Mouse (Mus musculus) limb, embryonic 12.5 days (tissue): ENCODE data around the gene Stx17. TPM values are rescaled to one million over a fixed set of nuclear protein-coding genes. Genes with fewer than 3 reads are reported as not detected.
A peak's percentile ranks its signal among the peaks of the same experiment; 100 is the strongest.

Experiments used
- ATAC-seq: fragments of 200-750 bp; cut with Nextera tagmentation; 2 replicates; pipeline ENCODE4 v1.8.0; 2017; ENCODE audit warnings: low read depth, moderate TSS enrichment; ENCODE audit not compliant: insufficient number of reproducible peaks, insufficient read depth, low FRiP score, low TSS enrichment
- H3K27ac ChIP-seq: fragments of 300-500 bp; sonication (generic); 2 replicates; pipeline ENCODE4 v1.5.1; 2016; ENCODE audit warnings: mild to moderate bottlenecking, moderate library complexity
- H3K27me3 ChIP-seq: fragments of 300-500 bp; sonication (generic); 2 replicates; pipeline ENCODE4 v1.6.1; 2016; ENCODE audit warnings: mild to moderate bottlenecking, moderate library complexity
- H3K36me3 ChIP-seq: fragments of 300-500 bp; sonication (generic); 2 replicates; pipeline ENCODE4 v1.6.1; 2016; ENCODE audit warnings: mild to moderate bottlenecking, moderate library complexity
- H3K4me1 ChIP-seq: fragments of 300-500 bp; sonication (generic); replicated peaks from 2 replicates; pipeline ENCODE4 v1.6.1; 2016
- H3K4me2 ChIP-seq: fragments of 300-500 bp; sonication (generic); 2 replicates; pipeline ENCODE4 v1.6.1; 2016; ENCODE audit warnings: mild to moderate bottlenecking, moderate library complexity
- H3K4me3 ChIP-seq: fragments of 300-500 bp; sonication (generic); replicated peaks from 2 replicates; pipeline ENCODE4 v1.5.1; 2016; ENCODE audit warnings: mild to moderate bottlenecking
- H3K9ac ChIP-seq: fragments of 300-500 bp; sonication (generic); replicated peaks from 2 replicates; pipeline ENCODE4 v1.6.1; 2016; ENCODE audit warnings: mild to moderate bottlenecking, moderate library complexity
- H3K9me3 ChIP-seq: fragments of 300-500 bp; sonication (generic); 2 replicates; pipeline ENCODE4 v1.6.1; 2016; ENCODE audit warnings: mild to moderate bottlenecking, moderate library complexity
- WGBS: fragments of 180-500 bp; shearing (Covaris S2); methylation state at CpG from one replicate; pipeline ENCODE4 v1.1.7; 2016; 5-methylcytosine and 5-hydroxymethylcytosine counted together
- polyA plus RNA-seq: library from polyadenylated mRNA; unstranded; fragments of >200 nt; fragmentation: Nextera tagmentation; extraction: Ambion mirVana; gene quantifications from 2 replicates; pipeline ENCODE4 v1.2.1, GENCODE M21; 2016

Gene Stx17
- polyA plus RNA-seq: 28.2 and 29.7 TPM in 2 replicates

DNA sequence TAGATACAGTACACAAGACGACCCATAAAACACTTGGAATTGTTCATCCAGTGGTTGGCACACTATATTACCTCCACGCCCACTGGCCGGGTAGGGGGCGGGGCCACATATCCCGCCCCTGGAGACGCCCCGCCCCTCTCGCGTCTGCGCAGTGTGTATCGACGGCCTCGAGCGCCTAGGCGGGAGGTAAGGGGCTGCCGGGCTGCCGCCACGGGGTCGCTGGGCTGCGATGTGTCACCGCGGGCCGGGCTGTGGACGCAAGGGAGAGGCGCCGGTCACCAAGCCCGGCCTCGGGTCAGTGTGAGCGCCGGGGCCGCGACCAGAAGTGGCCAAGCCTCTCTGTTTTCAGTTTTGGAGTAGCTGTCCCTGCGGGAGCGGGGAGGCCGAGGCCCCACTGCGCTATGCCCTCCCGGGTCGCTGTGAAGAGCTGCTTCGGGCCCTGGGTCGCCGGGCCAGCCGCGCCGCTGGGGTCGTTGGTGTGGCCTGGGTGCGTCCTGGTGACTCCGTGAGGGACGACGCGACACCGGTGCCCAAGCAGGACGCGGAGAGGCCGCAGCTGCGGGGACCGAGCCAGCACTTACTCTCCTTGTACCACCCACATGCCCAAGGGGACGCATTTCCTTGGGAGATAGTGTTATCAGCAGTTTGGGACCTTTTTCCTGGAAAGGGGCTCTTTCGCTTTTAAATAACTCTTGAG is at the start of gene Stx17:
Gene Stx17, plus strand, starts transcription at position 143 of the 697 bp plus-strand sequence.
- peak; percentile 98 for ATAC-seq
- Histone ChIP-seq H3K9me3 (no peaks in the 10 kb centered on the region), H3K4me3 (peak within 1 kb of the TSS; percentile 73), H3K4me1 (0 out of 2 replicates have a peak, but pooled peaks cover 2% of the 10 kb centered on the region), H3K36me3 (no peaks in the 10 kb centered on the region), H3K27me3 (no peaks in the 10 kb centered on the region), H3K27ac (0 out of 2 replicates have a peak within 1 kb of the TSS, but pooled peaks have one; percentile 53), H3K4me2 (peak within 1 kb of the TSS; percentile 77), H3K9ac (peak within 1 kb of the TSS; percentile 90)
- WGBS: 2% methylated on average over 57 of the region's 58 CpGs

DNA sequence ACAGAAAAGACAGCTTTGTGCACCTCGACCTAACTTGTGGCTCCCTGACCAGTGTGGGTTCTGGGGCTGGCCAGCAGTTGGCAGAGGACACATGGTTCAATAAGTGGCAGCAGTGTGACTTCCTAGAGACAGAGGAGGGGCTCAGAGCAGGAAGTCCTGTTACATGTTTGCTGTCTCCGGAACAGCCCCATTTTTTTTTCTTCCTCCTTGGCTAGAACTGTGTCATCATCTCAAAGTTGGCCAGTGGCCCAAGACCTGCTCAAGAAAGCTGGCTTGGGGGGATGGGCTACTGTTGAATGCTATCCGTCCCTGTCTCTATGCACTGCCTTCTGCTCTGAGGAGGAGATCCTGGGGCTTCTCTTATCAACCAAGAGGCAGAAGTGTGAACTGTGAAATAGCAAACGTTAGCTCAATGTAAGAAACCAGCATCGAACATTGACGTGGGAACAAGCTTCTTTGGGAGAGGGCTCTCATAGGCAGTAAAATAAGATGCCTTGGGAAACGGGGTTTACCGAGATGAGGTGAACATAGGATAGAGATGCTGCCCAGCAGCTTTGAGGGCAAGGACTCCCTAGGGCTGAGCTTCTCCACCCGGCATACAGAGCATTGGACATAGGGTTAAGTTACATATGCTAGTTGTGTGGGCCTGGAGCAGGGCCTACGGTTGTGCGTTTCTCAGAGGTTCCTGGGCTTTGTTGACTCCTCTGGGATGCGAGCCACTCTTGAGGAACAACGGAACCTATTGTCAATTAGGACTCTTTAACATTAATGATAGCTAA is 47.8 kb upstream of the Stx17 start:
- H3K36me3 ChIP-seq: no peaks in the 10 kb centered on the region
- H3K9me3 ChIP-seq: no peaks in the 10 kb centered on the region
- WGBS: 78% methylated on average over 13 of the region's 13 CpGs
- no peaks in the 10 kb centered on the region; the same call in 1 of the 2 replicates for H3K27me3 ChIP-seq
- H3K27ac ChIP-seq: no peak overlapping the region
- ATAC-seq: no peak
- peaks cover 19% of the 10 kb centered on the region for H3K4me1 ChIP-seq
- no peak overlapping the region for H3K4me2 ChIP-seq
- H3K9ac ChIP-seq: no peak overlapping the region
- no peak overlapping the region for H3K4me3 ChIP-seq

DNA sequence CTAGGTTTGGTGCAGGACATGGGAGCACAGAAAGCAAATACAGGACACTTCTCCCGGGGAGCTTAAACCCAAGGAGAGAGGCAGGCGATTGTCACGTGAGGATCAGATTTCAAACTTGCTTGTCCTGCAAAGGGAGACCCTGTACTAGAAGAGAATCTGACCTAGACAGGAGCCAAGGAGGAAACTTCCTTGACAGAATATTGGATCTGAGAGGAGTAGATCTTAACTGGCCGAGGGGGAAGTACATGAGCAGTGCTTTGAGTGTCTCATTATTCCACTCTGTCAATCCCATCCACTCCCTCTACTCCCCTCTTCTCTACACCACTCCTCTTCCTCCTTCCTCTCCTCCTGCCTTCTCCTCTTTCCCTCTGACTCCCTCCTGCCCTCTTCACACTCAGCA is 46.5 kb upstream of the Stx17 start:
- peak overlapping the region; percentile 6 for H3K4me2 ChIP-seq

DNA sequence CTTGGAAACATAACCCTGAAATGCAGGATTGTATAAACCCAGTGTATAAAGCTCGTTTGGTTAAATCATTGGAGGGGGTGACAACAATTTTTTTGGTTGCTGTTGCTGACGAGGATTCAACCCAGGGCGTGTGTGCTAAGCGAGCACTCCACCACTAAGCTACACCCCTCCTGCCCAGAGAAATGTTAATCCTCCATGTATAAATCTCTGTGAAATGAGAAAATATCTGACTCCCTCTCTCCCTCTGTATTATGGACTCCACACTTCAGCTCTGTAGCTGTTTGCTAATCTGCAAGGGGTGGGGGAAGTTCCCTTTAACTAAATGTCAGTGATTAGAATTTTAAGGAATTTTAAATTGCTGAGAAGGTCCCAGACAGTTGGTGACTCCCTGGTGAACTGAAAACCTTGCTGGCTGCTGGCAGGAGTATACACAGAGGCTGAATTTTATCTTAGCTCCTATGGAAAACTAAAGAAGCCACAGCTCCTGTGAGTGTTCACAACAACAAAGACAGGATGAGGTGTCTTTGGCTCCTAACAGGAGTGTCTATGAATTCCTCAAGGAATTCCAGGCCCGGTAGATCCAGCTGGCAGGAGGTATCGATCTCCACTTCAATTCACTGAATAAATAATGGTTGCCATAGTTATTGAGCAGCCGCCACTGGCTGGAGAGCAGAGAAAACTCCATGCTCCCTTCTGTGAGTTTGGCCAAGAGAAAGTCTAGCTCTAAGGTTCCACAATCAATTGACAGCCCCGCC is 45.3 kb upstream of the Stx17 start:
- Histone ChIP-seq H3K4me2 (no peak overlapping the region), H3K27ac (no peak overlapping the region), H3K9me3 (no peaks in the 10 kb centered on the region), H3K4me1 (peaks cover 19% of the 10 kb centered on the region), H3K36me3 (no peaks in the 10 kb centered on the region), H3K27me3 (no peaks in the 10 kb centered on the region; the same call in 1 of the 2 replicates), H3K4me3 (no peak overlapping the region), H3K9ac (no peak overlapping the region)
- 68% methylated on average over 8 of the region's 8 CpGs for WGBS
- no peak for ATAC-seq

More for the DNA sequence above, 46.5 kb upstream of the Stx17 start:
- H3K4me1 ChIP-seq: peaks cover 19% of the 10 kb centered on the region
- no peak for ATAC-seq
- H3K4me3 ChIP-seq: no peak overlapping the region
- H3K27ac ChIP-seq: no peak overlapping the region
- H3K27me3 ChIP-seq: no peaks in the 10 kb centered on the region; the same call in 1 of the 2 replicates
- 4% methylated on average over 4 of the region's 4 CpGs for WGBS
- H3K9ac ChIP-seq: no peak overlapping the region
- no peaks in the 10 kb centered on the region for H3K9me3 ChIP-seq
- H3K36me3 ChIP-seq: no peaks in the 10 kb centered on the region

DNA sequence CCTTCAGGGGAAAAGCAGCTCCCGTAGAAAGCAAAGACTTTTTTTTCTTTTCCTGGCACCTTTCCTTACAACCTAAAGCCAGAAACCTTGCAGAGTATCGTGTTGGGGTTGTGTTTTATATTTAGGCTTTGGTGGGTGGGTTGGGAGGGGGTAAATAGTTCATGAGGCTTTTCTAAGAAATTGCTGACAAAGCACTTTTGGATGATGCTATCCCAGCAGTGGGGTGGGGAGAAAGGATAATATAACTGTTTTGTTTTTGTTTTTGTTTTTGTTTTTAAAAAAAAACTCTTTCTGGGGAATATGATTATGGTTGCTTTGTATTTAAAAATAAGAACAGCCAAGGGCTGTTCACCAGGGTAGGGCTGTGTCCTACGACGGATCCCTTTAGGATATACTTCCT is 41.3 kb upstream of the Stx17 start:
- Histone ChIP-seq H3K4me3 (no peak overlapping the region), H3K36me3 (no peaks in the 10 kb centered on the region), H3K9me3 (no peaks in the 10 kb centered on the region), H3K27ac (no peak overlapping the region), H3K27me3 (no peaks in the 10 kb centered on the region; the same call in 1 of the 2 replicates), H3K4me2 (no peak overlapping the region), H3K9ac (no peak overlapping the region), H3K4me1 (peaks cover 3% of the 10 kb centered on the region; the same call in 1 of the 2 replicates)
- ATAC-seq: no peak
- WGBS: 91% methylated on average over 4 of the region's 4 CpGs

DNA sequence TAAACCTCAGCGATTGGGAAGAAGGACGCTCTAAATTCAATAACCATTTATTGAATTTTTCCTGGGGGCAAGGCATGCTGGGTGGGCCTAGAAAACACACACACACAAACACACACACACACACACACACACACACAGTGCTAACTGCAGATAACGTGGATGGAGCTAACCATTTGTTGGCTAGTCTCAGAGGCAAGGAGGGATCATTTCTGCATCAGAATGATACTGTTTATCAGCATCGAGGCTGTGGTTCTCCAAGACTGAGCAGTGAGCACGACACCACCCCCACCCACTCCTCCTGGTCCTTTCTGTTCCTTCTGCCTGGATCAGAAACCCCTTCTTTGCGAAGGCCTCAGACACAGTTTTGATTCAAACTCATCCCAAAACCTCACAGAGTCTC is 38.1 kb upstream of the Stx17 start:
- Histone ChIP-seq H3K36me3 (no peaks in the 10 kb centered on the region), H3K9me3 (no peaks in the 10 kb centered on the region), H3K9ac (no peak overlapping the region), H3K4me2 (no peak overlapping the region), H3K4me1 (no peaks in the 10 kb centered on the region), H3K27me3 (no peaks in the 10 kb centered on the region), H3K27ac (no peak overlapping the region), H3K4me3 (no peak overlapping the region)
- 66% methylated on average over 6 of the region's 6 CpGs for WGBS
- no peak for ATAC-seq

DNA sequence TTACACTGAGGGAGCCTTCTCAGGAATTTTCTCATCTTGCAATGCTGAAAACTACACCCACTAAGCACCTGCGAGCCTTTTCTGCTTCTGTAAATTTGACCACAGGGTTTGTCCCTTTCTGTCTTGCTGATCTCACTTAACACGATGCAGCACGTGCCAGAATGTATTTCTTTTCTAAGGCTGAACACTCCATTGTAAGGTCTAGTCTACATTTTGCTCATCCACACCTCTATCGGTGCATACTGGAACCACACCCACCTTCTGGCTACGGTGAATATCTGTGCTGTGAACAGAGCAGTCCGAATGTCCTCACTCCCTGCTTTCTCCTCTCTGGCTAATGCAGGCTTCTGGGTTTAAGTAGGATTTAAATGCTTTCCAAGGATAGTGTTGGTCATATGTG is 37.2 kb upstream of the Stx17 start:
- Histone ChIP-seq H3K27me3 (no peaks in the 10 kb centered on the region), H3K36me3 (no peaks in the 10 kb centered on the region), H3K27ac (no peak overlapping the region), H3K9ac (no peak overlapping the region), H3K4me1 (no peaks in the 10 kb centered on the region), H3K4me2 (no peak overlapping the region), H3K9me3 (no peaks in the 10 kb centered on the region), H3K4me3 (no peak overlapping the region)
- whole genome bisulfite sequencing: 85% methylated on average over 6 of the region's 6 CpGs
- ATAC-seq: no peak

DNA sequence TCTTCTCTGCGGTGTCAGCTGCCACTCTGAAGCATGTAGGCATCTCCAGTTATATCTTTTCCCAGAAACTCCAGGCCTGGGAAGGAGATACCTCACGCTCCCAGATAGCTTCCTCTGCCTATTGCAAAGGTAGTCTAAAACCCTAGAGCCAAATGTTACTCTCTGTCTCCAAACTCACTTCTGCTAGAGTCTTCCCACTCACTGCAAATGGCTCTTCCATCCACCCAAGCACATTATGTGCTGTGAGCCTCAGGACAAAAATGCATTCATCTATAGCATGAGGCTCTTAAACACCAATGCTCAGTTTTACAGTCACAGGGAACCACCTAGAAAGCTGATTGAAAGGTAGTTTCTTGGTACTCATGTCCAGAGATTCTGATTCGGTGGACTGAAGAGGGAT is 31.5 kb upstream of the Stx17 start:
- ATAC-seq: no peak
- Histone ChIP-seq H3K27me3 (no peaks in the 10 kb centered on the region), H3K9ac (no peak overlapping the region), H3K36me3 (no peaks in the 10 kb centered on the region), H3K4me3 (no peak overlapping the region), H3K4me1 (no peaks in the 10 kb centered on the region), H3K9me3 (no peaks in the 10 kb centered on the region), H3K4me2 (no peak overlapping the region), H3K27ac (no peak overlapping the region)
- WGBS: 86% methylated on average over 3 of the region's 3 CpGs

DNA sequence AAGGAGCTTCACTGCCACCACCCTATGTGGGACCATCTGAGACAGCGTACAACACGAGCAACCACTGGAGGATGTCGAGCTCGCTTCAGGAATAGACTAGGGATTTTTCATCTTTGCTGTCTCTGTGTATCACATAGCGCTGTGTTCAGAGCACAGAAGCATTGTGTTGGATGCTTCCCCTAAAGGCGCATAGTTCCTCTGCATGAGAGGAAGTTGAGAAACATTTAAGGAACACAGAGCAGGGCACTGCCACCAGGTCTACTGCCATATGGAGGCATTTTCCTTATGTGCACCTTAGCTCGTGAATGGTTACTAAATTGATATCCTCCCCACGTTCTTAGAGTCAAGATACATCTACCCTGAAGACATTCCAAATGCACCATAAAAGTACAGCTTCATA is 24.5 kb upstream of the Stx17 start:
- 87% methylated on average over 8 of the region's 8 CpGs for WGBS
- Histone ChIP-seq H3K9ac (no peak overlapping the region), H3K27ac (no peak overlapping the region), H3K27me3 (no peaks in the 10 kb centered on the region), H3K4me1 (no peaks in the 10 kb centered on the region), H3K4me3 (no peak overlapping the region), H3K36me3 (no peaks in the 10 kb centered on the region), H3K9me3 (no peaks in the 10 kb centered on the region), H3K4me2 (no peak overlapping the region)
- ATAC-seq: no peak

DNA sequence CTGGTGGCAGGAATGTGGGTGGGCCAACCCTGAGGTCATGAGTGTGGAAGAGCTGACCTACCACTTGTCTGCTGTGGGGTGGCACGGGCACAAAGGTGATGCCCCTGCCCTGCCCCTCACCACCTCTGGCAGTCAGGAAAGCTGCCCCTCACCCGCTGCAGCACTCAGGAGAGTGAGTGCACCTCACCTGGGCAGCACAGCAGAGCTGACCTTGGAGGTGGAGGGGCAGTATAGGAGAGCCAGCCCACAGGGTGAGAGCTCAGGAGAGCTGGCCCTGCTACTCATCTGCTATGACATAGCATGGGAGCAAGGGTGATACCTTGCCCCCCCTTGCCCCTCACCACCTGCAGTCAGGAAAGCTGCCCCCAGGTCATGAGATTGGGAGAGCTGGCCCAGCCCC is 22.7 kb upstream of the Stx17 start:
- Histone ChIP-seq H3K4me1 (no peaks in the 10 kb centered on the region), H3K36me3 (no peaks in the 10 kb centered on the region), H3K9ac (no peak overlapping the region), H3K27ac (no peak overlapping the region), H3K4me3 (no peak overlapping the region), H3K9me3 (no peaks in the 10 kb centered on the region), H3K27me3 (no peaks in the 10 kb centered on the region), H3K4me2 (no peak overlapping the region)
- no peak for ATAC-seq
- 61% methylated on average over 2 of the region's 2 CpGs for WGBS

DNA sequence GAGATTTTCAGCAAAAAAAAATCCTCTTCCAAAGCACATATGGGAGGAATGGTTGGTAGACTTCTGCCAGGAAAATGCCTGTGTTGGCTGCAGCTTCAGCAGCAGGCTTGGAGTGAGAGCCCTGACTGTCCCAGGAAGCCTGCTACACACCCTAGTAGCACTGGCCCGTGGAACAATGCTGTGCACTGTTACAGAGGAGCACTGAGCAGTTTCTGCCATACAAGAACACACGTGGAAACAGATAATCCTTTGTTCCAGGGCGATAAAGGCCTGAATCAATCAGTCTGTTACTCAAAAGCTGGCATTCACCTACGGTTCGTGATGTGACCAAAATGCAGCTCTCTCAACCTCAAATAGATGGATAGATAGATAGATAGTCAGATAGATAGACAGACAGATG is 19.3 kb upstream of the Stx17 start:
- Histone ChIP-seq H3K4me3 (no peak overlapping the region), H3K27me3 (no peaks in the 10 kb centered on the region), H3K9ac (no peak overlapping the region), H3K4me1 (no peaks in the 10 kb centered on the region), H3K4me2 (no peak overlapping the region), H3K27ac (no peak overlapping the region), H3K36me3 (no peaks in the 10 kb centered on the region), H3K9me3 (no peaks in the 10 kb centered on the region)
- no peak for ATAC-seq
- 79% methylated on average over 5 of the region's 5 CpGs for WGBS
